Mouse (Mus musculus) layer of hippocampus, adult 11-12 months (tissue): ENCODE measurements around the gene 1700088E04Rik.
A peak's percentile ranks its signal among the peaks of the same experiment; 100 is the strongest.

Experiments
- DNase-seq: peaks from one replicate; pipeline ENCODE4 v3.0.0; 2022; ENCODE audit warnings: low spot score

Gene 1700088E04Rik

GRCm38 (mm10) chr15:79131442-79131841 lies 9.6 kb downstream of the 1700088E04Rik start:
- peak; percentile 58 for DNase-seq

- DNase-seq, result no peak
Observed at GRCm38 (mm10) chr15:79130782-79131181, 10.3 kb downstream of the 1700088E04Rik start.

GRCm38 (mm10) chr15:79129311-79129710 lies 11.7 kb downstream of the 1700088E04Rik start:
- no peak for DNase-seq

DNA sequence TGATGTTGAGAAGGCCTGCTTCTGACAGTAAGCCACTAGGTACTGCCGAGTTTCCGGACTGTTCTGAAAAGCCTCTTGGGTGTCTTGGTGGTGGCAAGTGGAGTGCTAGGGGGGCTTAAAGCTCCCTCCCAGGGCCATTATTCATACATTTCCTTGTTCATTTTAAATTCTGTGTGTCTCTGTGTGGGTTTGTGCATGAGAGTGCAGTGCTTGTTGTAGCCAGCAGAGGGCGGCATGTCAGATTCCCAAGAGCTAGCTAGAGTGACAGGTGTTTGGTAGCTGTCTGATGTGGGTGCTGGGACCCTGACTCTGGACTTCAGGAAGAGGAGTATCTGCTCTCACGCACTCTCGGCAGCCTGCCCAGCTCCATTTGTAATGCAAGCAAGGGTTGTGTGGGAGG lies 12.8 kb downstream of the 1700088E04Rik start:
- DNase-seq, result no peak

GRCm38 (mm10) chr15:79127101-79127500 lies 14.0 kb downstream of the 1700088E04Rik start:
- DNase-seq, result no peak

DNA sequence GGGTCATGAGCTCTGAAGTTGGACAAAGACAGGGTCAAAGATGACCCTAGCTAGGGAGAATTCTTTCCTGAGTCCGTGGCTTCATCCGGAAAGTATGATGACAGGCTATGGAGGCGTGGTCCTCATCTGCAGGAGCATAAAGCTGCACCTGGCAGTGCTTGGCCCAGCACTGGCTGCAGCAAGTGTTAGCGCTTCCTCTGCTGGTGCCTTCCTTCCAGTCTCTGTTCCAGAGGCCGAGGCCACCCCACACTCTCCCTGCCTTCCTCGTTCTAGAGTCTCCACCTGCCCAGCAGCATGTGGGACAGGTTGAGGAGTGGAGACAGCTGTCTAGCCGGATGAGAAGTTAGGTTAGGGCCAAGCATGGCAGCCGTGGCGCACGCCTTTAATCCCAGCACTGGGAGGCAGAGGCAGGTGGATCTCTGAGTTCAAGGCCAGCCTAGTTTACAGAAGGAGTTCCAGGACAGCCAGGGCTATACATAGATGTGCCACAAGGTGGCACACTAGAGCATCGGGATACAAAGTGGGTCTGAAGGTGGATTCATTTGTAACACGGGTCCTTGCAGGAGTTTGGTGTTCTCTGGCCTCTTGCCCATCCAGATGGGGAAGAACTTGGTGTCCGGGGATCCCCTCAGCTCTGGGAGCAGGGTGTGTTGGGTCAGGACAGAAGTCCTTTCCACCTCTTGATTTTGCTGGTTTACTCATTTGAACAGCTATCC lies 14.7 kb downstream of the 1700088E04Rik start:
- DNase-seq, result peak; percentile 67

GRCm38 (mm10) chr15:79124331-79124875 lies 16.6 kb downstream of the 1700088E04Rik start:
- DNase-seq, result no peak

DNA sequence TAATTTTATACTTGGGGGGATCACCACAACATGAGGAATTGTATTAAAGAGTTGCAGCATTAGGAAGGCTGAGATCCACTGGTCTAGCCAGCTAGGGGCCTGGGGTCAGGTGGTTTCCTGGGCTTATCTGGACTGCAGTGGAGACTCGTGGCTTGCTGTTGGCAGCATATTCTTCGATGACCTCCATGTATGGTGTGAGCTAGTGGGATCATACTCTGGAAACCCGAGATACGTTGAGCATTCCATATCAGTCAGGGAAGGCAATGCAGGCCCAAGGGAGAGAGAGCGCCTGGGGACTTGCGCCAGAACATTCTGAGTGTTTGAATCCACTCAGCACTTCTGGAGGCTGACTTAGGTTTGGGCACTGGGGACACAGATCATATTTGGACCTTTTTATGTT lies 17.3 kb downstream of the 1700088E04Rik start:
- DNase-seq, result no peak

GRCm38 (mm10) chr15:79122546-79122945 lies 18.5 kb downstream of the 1700088E04Rik start:
- DNase-seq, result no peak

- DNase-seq, result no peak
Observed at GRCm38 (mm10) chr15:79122119-79122518, 18.9 kb downstream of the 1700088E04Rik start.

DNA sequence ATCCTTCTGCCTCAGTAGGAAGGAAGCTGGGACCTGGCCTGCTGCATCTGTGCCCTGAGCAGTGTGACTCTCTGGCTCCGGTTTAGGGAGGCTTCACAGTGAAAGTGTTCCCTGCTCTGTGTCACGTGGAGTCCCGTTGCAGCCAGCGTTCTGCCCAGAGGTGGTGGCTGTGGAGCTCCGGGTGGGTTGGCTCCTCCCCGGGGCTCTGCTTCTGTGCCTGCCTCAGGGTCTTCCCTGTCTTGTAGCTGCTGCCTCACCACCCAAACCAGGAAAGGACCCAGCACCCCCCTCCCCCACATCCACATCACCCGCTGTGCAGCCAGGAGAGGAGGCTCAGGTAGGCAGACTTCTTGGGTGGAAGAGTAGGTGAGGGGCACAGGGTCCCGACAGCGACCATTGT lies 21.6 kb downstream of the 1700088E04Rik start:
- DNase-seq, result no peak

- DNase-seq, result no peak
Observed at GRCm38 (mm10) chr15:79115276-79115675, 25.8 kb downstream of the 1700088E04Rik start.

- no peak for DNase-seq
Observed at GRCm38 (mm10) chr15:79111774-79112173, 29.3 kb downstream of the 1700088E04Rik start.

DNA sequence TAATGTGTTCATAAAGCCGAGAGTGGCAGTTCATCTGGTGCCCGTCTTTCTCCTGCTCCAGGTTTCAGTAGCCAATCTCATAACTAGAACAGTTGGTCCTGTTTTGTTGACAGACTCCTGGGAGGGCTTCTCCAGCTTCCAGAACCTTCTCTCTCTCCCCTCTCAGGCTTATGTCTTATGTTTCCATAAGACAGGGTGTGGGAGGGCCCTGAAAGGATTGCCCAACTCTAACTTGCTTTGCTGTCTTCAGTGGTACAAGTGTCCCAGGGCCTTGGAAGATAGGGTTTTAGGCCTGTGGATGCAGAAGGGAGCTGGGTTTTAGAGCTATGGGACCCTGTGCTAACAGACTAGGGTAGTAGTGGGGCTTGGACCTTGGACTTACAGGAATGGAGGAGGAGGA lies 30.5 kb downstream of the 1700088E04Rik start:
- no peak for DNase-seq

GRCm38 (mm10) chr15:79110031-79110430 lies 31.0 kb downstream of the 1700088E04Rik start:
- DNase-seq, result no peak

DNA sequence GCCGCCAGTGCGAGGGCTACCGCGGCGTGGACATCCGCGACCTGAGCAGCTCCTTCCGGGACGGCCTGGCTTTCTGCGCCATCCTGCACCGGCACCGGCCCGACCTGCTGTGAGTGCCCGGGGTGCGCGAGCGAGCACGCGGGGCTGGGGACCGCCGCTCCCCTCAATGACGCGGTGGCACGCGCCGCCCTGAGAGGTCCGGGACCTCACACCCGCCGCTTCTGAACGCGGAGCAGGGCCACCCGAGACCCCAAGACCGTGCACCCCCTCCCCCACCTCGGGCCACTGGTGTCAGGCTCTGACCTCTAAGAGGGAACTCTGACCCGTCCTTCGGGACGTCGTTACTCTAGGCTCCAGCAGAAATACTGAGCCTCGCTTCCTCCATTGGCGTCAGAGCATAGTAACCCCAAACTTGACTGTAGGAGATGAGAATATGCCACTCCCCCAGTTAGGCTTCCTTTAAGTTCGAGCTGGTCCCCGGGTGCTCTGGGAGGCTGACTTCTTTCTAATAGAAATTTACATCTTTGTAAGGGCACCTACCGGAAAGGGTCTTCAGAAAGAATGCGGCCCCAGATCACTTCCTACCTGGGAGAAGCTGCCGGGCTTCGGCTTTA lies 31.6 kb downstream of the 1700088E04Rik start:
- DNase-seq, result peak; percentile 32

GRCm38 (mm10) chr15:79108421-79109320 lies 32.4 kb downstream of the 1700088E04Rik start, which contains the start of gene Micall1:
Gene Micall1 (plus strand): TSS chr15:79108898.
- peak; percentile 50 for DNase-seq

- no peak for DNase-seq
Observed at GRCm38 (mm10) chr15:79107966-79108365, 33.1 kb downstream of the 1700088E04Rik start.

- DNase-seq, result no peak
Observed at GRCm38 (mm10) chr15:79105804-79106203, 35.2 kb downstream of the 1700088E04Rik start.

DNA sequence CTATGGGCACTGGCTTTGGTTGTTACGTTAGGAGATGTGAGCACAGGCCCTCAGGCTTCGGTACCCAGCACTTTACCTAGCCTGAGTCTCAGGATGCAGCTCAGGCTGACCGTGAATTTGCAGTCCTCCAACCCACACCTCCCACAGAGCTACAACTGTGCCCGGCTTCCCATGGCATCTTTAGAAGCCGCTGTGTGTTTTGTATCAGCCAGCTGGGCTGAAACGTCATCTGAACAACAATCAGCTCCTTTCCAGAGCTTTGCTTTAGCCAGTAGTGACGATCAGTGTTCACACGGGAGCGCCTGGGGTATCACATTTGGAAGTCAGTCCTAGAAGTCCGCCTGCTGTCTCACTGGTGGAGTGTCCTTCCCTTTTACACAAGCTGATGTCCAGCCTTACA lies 37.8 kb downstream of the 1700088E04Rik start:
- DNase-seq, result peak; percentile 40

GRCm38 (mm10) chr15:79101531-79101930 lies 39.5 kb downstream of the 1700088E04Rik start:
- peak; percentile 41 for DNase-seq

DNA sequence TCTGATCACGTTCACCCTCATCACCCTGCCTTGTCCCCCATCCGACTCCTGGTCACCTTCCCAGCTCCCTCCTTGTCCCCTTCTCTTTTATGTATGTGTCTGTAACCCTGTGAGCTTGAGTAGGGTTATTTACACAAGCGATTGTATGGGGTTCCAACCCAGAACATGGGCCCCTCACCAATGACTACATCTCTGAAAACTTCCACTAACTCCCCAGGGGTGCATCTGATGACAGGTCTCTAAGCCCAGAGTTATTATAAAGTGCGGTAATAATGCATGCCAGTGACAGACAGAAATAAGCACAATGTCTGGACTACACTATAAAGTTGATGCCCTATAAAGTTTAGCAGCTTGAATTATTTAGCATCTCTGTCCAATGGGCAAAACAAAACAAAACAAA lies 40.7 kb downstream of the 1700088E04Rik start:
- DNase-seq, result no peak
